Mouse (Mus musculus) midbrain, embryonic 10.5 days (tissue): ENCODE measurements around the gene Znrf1. TPM values are rescaled to one million over a fixed set of nuclear protein-coding genes. Genes with fewer than 3 reads are reported as not detected.
A peak's percentile ranks its signal among the peaks of the same experiment; 100 is the strongest.
"Not testable (repeated sequence)": the region's sequence is repeated elsewhere in the genome, so short reads cannot be mapped to it uniquely, and the experiment has no call there.

ENCODE experiments used
- DNase-seq: peaks from one replicate; pipeline ENCODE4 v3.0.0-alpha.2; 2017; ENCODE audit warnings: low spot score
- H3K27ac ChIP-seq: fragments of 300-500 bp; sonication (generic); replicated peaks from 2 replicates; pipeline ENCODE4 v1.5.1; 2016; ENCODE audit warnings: mild to moderate bottlenecking
- H3K27me3 ChIP-seq: fragments of 300-500 bp; sonication (generic); 2 replicates; pipeline ENCODE4 v1.6.1; 2016; ENCODE audit warnings: low read depth, mild to moderate bottlenecking; ENCODE audit not compliant: poor library complexity, severe bottlenecking
- H3K36me3 ChIP-seq: fragments of 300-500 bp; sonication (generic); 2 replicates; pipeline ENCODE4 v1.6.1; 2016; ENCODE audit warnings: mild to moderate bottlenecking, moderate library complexity
- H3K4me1 ChIP-seq: fragments of 300-500 bp; sonication (generic); 2 replicates; pipeline ENCODE4 v1.6.1; 2016
- H3K4me3 ChIP-seq: fragments of 300-500 bp; sonication (generic); 2 replicates; pipeline ENCODE4 v1.5.1; 2016; ENCODE audit warnings: mild to moderate bottlenecking, moderate library complexity
- H3K9me3 ChIP-seq: fragments of 300-500 bp; sonication (generic); replicated peaks from 2 replicates; pipeline ENCODE4 v1.6.1; 2016; ENCODE audit warnings: mild to moderate bottlenecking
- WGBS: fragments of 180-500 bp; shearing (Covaris S2); methylation state at CpG from one replicate; pipeline ENCODE4 v1.1.7; 2016; 5-methylcytosine and 5-hydroxymethylcytosine counted together
- polyA plus RNA-seq: library from polyadenylated mRNA; unstranded; fragments of >200 nt; fragmentation: Nextera tagmentation; extraction: Ambion mirVana; gene quantifications from 2 replicates; pipeline ENCODE4 v1.2.1, GENCODE M21; 2016

The Znrf1 gene
- polyA plus RNA-seq, 1 experiment from 2014 or later: 28.1 TPM

DNA sequence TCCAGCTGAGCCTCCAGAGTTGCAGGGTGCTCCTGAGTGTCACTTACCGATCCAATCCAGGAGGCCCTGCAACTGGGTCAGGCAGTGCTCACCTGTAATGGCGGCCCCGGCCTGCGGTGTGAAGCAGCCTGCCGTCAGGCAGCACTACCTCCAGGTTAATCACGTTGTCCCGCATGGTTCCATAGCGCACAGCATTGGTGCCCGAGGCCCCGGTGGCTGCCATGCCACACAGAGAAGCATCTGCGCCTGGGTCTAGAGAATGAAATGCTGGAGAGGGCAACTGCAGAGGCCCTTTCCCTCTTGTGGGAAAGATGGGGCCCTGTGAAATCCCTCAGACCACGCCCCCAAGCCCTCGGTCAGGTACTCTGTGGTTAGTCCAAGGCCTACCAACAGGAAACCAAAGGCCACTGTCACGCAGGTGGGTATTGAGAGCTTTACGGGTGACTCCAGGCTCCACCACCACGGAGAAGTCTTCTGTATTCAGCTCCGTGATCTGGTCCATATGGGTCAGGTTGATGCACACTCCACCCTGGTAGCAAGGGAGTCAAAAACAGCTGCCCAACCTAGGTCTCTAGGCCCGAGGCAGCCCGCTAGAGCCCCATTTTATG lies 93.1 kb downstream of the Znrf1 start:
- Histone ChIP-seq H3K4me3 (no peak overlapping the region), H3K4me1 (peaks cover 9% of the 10 kb centered on the region; the same call in 1 of the 2 replicates), H3K27ac (no peak overlapping the region), H3K36me3 (peaks cover 22% of the 10 kb centered on the region; the same call in 1 of the 2 replicates), H3K9me3 (no peaks in the 10 kb centered on the region), H3K27me3 (no peaks in the 10 kb centered on the region)
- DNase-seq: no peak
- 88% methylated on average over 19 of the region's 19 CpGs for WGBS

- Histone ChIP-seq H3K4me3 (no peak within 1 kb of the TSS; the same call in 1 of the 2 replicates), H3K27me3 (no peaks in the 10 kb centered on the region), H3K4me1 (peaks cover 9% of the 10 kb centered on the region; the same call in 1 of the 2 replicates), H3K27ac (no peak within 1 kb of the TSS), H3K9me3 (no peaks in the 10 kb centered on the region), H3K36me3 (0 out of 2 replicates have a peak, but pooled peaks cover 15% of the 10 kb centered on the region)
- 33% methylated on average over 13 of the region's 13 CpGs for WGBS
- no peak for DNase-seq
Measured at GRCm38 (mm10) chr8:111630105-111630521, 94.2 kb downstream of the Znrf1 start, which contains the start of gene Ldhd. Gene Ldhd, minus strand, starts transcription at chr8:111630374.

GRCm38 (mm10) chr8:111631589-111631988 lies 95.7 kb downstream of the Znrf1 start:
- DNase-seq: no peak
- H3K4me1 ChIP-seq: peaks cover 9% of the 10 kb centered on the region; the same call in 1 of the 2 replicates
- 0 out of 2 replicates have a peak, but pooled peaks cover 12% of the 10 kb centered on the region for H3K36me3 ChIP-seq
- H3K27me3 ChIP-seq: no peaks in the 10 kb centered on the region
- WGBS: 95% methylated on average over 8 of the region's 8 CpGs
- H3K27ac ChIP-seq: no peak overlapping the region
- H3K9me3 ChIP-seq: no peaks in the 10 kb centered on the region
- no peak overlapping the region for H3K4me3 ChIP-seq

DNA sequence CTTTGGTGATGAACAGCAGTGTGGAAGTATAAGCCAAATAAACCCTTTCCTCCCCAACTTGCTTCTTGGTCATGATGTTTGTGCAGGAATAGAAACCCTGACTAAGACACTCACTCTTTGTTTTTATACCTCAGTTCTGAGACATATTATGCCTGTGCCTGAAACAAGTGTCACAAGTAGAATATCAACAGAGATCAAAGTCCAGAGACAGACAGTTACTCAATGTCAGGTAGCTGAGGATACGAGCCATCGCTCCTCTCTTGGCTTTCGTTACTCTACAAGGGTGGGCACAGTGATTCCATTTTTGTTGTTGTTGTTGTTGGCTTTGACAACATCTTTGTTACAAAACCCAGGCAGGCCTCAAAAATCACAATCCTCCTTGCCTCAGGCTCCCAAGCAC lies 97.1 kb downstream of the Znrf1 start:
- H3K4me1 ChIP-seq: peaks cover 9% of the 10 kb centered on the region; the same call in 1 of the 2 replicates
- 0 out of 2 replicates have a peak, but pooled peaks cover 8% of the 10 kb centered on the region for H3K36me3 ChIP-seq
- H3K27me3 ChIP-seq: no peaks in the 10 kb centered on the region
- no peak overlapping the region for H3K4me3 ChIP-seq
- no peak for DNase-seq
- H3K9me3 ChIP-seq: no peaks in the 10 kb centered on the region
- 95% methylated on average over 3 of the region's 3 CpGs for WGBS
- H3K27ac ChIP-seq: no peak overlapping the region

DNA sequence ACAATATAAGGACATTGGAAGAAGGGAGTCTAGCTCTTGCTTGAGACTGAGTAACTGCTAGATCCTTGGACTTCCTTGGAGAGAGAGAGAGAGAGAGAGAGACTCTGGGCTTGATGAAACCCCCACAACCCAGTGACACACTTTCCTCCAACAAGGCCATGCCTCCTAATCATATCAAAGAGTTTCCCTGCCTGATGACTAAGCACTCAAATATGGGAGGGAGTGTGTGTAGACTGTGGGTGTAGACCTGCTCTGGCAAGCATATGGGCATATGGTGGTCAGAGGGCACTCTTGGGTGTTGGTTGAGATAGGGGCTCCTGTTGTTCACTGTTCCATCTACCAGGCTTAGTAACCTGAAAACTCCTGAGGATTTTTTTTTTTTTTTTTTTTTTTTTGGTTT lies 102.2 kb downstream of the Znrf1 start:
- Histone ChIP-seq H3K36me3 (no peaks in the 10 kb centered on the region), H3K27ac (no peak overlapping the region), H3K9me3 (no peaks in the 10 kb centered on the region), H3K4me1 (peaks cover 8% of the 10 kb centered on the region), H3K27me3 (no peaks in the 10 kb centered on the region), H3K4me3 (no peak overlapping the region)
- no peak for DNase-seq

DNA sequence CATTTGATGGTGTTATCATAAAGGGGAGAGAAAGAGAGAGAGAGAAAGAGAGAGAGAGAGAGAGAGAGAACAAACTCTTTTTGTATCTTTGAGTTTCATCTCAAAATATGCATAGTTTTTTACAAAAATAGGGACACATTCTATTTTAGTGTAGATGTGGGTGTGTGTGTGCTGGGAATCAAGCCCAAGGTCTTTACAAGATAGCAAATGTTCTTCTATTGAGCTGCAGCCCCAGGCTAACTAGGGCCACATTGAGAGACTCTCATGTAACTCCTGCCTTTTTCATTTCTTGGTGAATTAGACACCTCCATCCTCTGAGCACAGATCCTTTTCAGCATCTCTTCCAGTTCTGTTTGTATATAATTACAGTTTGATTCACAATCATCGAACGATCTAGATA lies 105.2 kb downstream of the Znrf1 start:
- Histone ChIP-seq H3K27me3 (no peaks in the 10 kb centered on the region), H3K4me3 (no peak overlapping the region), H3K36me3 (peaks cover 7% of the 10 kb centered on the region), H3K4me1 (peaks cover 12% of the 10 kb centered on the region), H3K27ac (no peak overlapping the region), H3K9me3 (no peaks in the 10 kb centered on the region)
- 96% methylated on average over 2 of the region's 2 CpGs for WGBS
- DNase-seq: no peak

GRCm38 (mm10) chr8:111642496-111642895 lies 106.6 kb downstream of the Znrf1 start:
- 76% methylated on average over 5 of the region's 5 CpGs for WGBS
- H3K36me3 ChIP-seq: peaks cover 21% of the 10 kb centered on the region
- H3K4me3 ChIP-seq: peak overlapping the region; percentile 86
- H3K27ac ChIP-seq: peak overlapping the region; percentile 99
- peaks cover 12% of the 10 kb centered on the region for H3K4me1 ChIP-seq
- no peaks in the 10 kb centered on the region for H3K27me3 ChIP-seq
- no peak for DNase-seq
- H3K9me3 ChIP-seq: no peaks in the 10 kb centered on the region

DNA sequence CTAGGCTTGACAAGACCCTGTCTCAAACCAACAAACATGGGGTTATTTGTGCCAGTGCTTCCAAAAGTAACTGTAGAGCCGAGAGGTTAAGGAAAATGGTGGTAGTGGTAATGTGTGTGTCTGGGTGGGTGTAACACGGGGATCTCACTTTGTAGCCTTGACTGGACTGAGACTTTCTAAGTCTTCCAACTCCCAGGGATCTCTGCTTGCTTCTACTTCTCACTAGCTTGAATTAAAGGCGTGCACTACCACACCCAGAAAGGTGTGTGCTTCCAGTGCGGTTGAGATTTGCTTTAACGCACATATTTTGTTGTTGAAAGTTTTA lies 107.0 kb downstream of the Znrf1 start:
- peak overlapping the region; percentile 86 for H3K4me3 ChIP-seq
- no peaks in the 10 kb centered on the region for H3K9me3 ChIP-seq
- H3K27ac ChIP-seq: peak overlapping the region; percentile 99
- H3K27me3 ChIP-seq: no peaks in the 10 kb centered on the region
- peaks cover 12% of the 10 kb centered on the region for H3K4me1 ChIP-seq
- peaks cover 21% of the 10 kb centered on the region for H3K36me3 ChIP-seq
- 17% methylated on average over 5 of the region's 5 CpGs for WGBS
- DNase-seq: no peak

GRCm38 (mm10) chr8:111643264-111644141 lies 107.6 kb downstream of the Znrf1 start, which contains the start of gene Zfp1:
Gene Zfp1, plus strand, starts transcription at chr8:111643401.
- Histone ChIP-seq H3K27ac (peak within 1 kb of the TSS; percentile 99), H3K36me3 (peaks cover 21% of the 10 kb centered on the region), H3K4me1 (peaks cover 12% of the 10 kb centered on the region), H3K4me3 (peak within 1 kb of the TSS; percentile 86), H3K9me3 (no peaks in the 10 kb centered on the region), H3K27me3 (no peaks in the 10 kb centered on the region)
- WGBS: under 1% methylated on average over 75 of the region's 75 CpGs
- peak; percentile 92 for DNase-seq

DNA sequence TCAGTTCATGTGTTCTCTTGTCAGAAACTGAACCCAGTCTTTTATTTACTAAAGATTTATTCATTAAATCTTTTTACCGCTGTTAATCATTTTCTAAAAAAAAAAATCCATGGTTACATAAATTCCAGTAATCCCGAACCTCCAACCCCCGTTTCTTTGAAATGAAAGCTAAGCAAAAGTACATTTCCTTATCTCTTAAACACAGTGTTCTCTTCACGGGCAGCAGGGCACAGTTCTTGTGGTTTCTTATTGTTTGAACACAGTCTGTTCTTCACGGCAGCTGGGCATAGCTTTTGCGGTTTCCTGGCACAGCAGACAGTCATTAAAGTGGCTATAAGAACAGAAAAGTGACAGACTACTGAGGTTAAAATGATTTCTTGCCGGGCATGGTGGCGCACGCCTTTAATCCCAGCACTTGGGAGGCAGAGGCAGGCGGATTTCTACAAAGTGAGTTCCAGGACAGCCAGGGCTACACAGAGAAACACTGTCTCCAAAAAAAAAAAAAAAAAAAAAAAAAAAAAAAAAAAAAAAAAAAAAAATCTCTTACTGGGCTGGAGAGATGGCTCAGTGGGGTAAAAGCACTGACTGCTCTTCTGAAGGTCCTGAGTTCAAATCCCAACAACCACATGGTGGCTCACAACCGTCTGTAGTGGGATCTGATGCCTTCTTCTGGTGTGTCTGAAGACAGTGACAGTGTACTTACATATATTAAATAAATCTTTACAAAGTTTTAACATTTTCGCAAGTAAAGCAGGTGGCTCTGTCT lies 108.6 kb downstream of the Znrf1 start:
- 81% methylated on average over 12 of the region's 12 CpGs for WGBS
- H3K27ac ChIP-seq: peak overlapping the region; percentile 99; the same call in 1 of the 2 replicates
- not testable (repeated sequence) for H3K27me3 ChIP-seq, H3K9me3 ChIP-seq, DNase-seq
- peaks cover 21% of the 10 kb centered on the region for H3K36me3 ChIP-seq
- peaks cover 12% of the 10 kb centered on the region for H3K4me1 ChIP-seq
- H3K4me3 ChIP-seq: peak overlapping the region; percentile 86

DNA sequence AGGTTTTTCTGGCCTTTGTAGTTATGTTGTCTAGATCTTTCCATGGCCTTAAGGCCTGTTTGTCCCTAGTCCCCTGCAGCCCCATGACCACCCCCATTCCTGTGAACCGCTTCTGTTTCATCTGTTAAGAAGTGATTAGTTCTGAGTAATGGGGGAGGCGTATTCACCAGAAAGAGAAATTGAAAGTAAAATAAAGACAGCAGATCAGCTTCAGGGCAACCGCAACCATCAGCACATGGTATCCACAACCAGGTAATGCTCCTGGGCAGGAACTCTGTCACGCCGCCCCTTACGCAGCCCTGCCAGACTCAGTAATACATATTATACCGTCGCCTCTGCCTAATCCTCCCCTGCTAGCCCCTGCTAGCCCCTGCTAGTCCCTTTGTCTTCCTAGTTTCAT lies 109.8 kb downstream of the Znrf1 start:
- H3K9me3 ChIP-seq: no peaks in the 10 kb centered on the region
- no peak for DNase-seq
- H3K27ac ChIP-seq: no peak overlapping the region
- H3K36me3 ChIP-seq: peaks cover 21% of the 10 kb centered on the region
- WGBS: 97% methylated on average over 8 of the region's 8 CpGs
- no peak overlapping the region for H3K4me3 ChIP-seq
- no peaks in the 10 kb centered on the region for H3K27me3 ChIP-seq
- peaks cover 14% of the 10 kb centered on the region for H3K4me1 ChIP-seq

DNA sequence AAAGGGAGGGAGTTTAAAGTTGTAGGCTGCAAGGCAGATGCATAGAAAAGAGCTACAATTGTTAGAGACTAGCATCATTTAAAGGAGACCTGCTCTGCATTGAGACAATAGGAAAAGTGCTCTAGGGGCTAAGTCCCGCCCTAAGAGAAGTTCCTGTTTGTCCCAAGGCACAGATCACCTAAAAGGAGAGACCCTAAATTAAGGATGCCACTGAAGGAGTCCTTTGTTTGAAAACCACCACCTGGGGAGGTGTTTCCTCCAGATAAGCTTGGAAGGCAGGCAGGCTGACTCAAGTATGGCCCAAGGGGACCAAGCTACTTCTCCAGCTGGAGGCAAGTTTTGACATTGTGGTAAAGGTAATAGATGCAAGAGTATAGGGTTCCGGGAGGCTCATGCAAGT lies 112.9 kb downstream of the Znrf1 start:
- Histone ChIP-seq H3K27me3 (no peaks in the 10 kb centered on the region), H3K36me3 (peaks cover 31% of the 10 kb centered on the region), H3K4me1 (peaks cover 8% of the 10 kb centered on the region; the same call in 1 of the 2 replicates), H3K27ac (no peak overlapping the region), H3K4me3 (no peak overlapping the region), H3K9me3 (0 out of 2 replicates have a peak, but pooled peaks cover 4% of the 10 kb centered on the region)
- 63% methylated on average over 2 of the region's 2 CpGs for WGBS
- no peak for DNase-seq
